Mouse (Mus musculus) heart, embryonic 14.5 days (tissue): ENCODE data around the gene Nbr1. TPM values are rescaled to one million over a fixed set of nuclear protein-coding genes. Genes with fewer than 3 reads are reported as not detected.

Source experiments
- ATAC-seq: fragments of 200-750 bp; cut with Nextera tagmentation; 2 replicates; pipeline ENCODE4 v1.8.0; 2017; ENCODE audit warnings: low read depth, moderate TSS enrichment; ENCODE audit not compliant: insufficient number of reproducible peaks, insufficient read depth, low FRiP score
- H3K27ac ChIP-seq, 2 experiments: fragments of 200-500 bp in 1 of 2; fragments of 300-500 bp in 1 of 2; sonication (generic) in 1 of 2; replicated peaks in 1 of 2; 2 replicates each; pipeline ENCODE4 v1.5.1; 2012 to 2014; ENCODE audit warnings: low read depth in 2 of 2, low read length in 2 of 2, control low read depth in 1 of 2, mild to moderate bottlenecking in 1 of 2, mixed read lengths in 1 of 2; ENCODE audit not compliant: control insufficient read depth in 1 of 2, insufficient read depth in 1 of 2
- H3K27me3 ChIP-seq: fragments of 300-500 bp; sonication (generic); 2 replicates; pipeline ENCODE4 v1.6.1; 2014; ENCODE audit warnings: mild to moderate bottlenecking, low read length, control low read depth; ENCODE audit not compliant: control insufficient read depth, insufficient read depth
- H3K36me3 ChIP-seq: fragments of 300-500 bp; sonication (generic); 2 replicates; pipeline ENCODE4 v1.6.1; 2014; ENCODE audit warnings: mild to moderate bottlenecking, control low read depth, low read length, mixed read lengths; ENCODE audit not compliant: control insufficient read depth, insufficient read depth
- H3K4me1 ChIP-seq, 2 experiments: fragments of 200-500 bp in 1 of 2; fragments of 300-500 bp in 1 of 2; sonication (generic) in 1 of 2; 2 replicates each; pipeline ENCODE4 v1.6.1; 2012 to 2014; ENCODE audit warnings: low read length in 2 of 2, control low read depth in 1 of 2, mixed read lengths in 1 of 2; ENCODE audit not compliant: control insufficient read depth in 2 of 2, insufficient read depth in 2 of 2
- H3K4me2 ChIP-seq: fragments of 300-500 bp; sonication (generic); 2 replicates; pipeline ENCODE4 v1.6.1; 2014; ENCODE audit warnings: mild to moderate bottlenecking, low read length
- H3K4me3 ChIP-seq, 2 experiments: fragments of 200-500 bp in 1 of 2; fragments of 300-500 bp in 1 of 2; sonication (generic) in 1 of 2; 2 replicates each; pipeline ENCODE4 v1.5.1; 2012 to 2014; ENCODE audit warnings: low read length in 2 of 2, mild to moderate bottlenecking in 2 of 2, control low read depth in 1 of 2, low read depth in 1 of 2, moderate library complexity in 1 of 2; ENCODE audit not compliant: control insufficient read depth in 1 of 2, insufficient read depth in 1 of 2
- H3K9ac ChIP-seq: fragments of 300-500 bp; sonication (generic); 2 replicates; pipeline ENCODE4 v1.6.1; 2014; ENCODE audit warnings: mild to moderate bottlenecking, low read length
- H3K9me3 ChIP-seq: fragments of 300-500 bp; sonication (generic); 2 replicates; pipeline ENCODE4 v1.6.1; 2016; ENCODE audit warnings: low read length, control low read depth; ENCODE audit not compliant: control insufficient read depth
- WGBS: fragments of 180-500 bp; shearing (Covaris S2); extraction: QIAGEN DNeasy Blood & Tissue Kit; methylation state at CpG from one replicate; pipeline ENCODE4 v1.1.7; 2014; 5-methylcytosine and 5-hydroxymethylcytosine counted together
- polyA plus RNA-seq: library from polyadenylated mRNA; unstranded; fragments of >200 nt; fragmentation: Nextera tagmentation; extraction: Ambion mirVana; gene quantifications from 2 replicates; pipeline ENCODE4 v1.2.1, GENCODE M21; 2014

The Nbr1 gene
- polyA plus RNA-seq: 62.6 and 70.0 TPM in 2 replicates

GRCm38 (mm10) chr11:101551751-101552475 is at the start of gene Nbr1, which contains the start of gene Brca1:
Gene Nbr1 (plus strand): TSS chr11:101552149.
Gene Brca1 (minus strand): TSS chr11:101551955.
- peak within 1 kb of the TSS; percentile 77 for H3K4me2 ChIP-seq
- under 1% methylated on average over 43 of the region's 43 CpGs for WGBS
- H3K4me1 ChIP-seq: peaks cover 2 to 23% of the 10 kb centered on the region in 2 experiments; a peak in 3 of 4 replicates
- no peaks in the 10 kb centered on the region for H3K9me3 ChIP-seq
- H3K27me3 ChIP-seq: no peaks in the 10 kb centered on the region
- ATAC-seq: peak; percentile 70
- H3K36me3 ChIP-seq: peaks cover 28% of the 10 kb centered on the region
- H3K27ac ChIP-seq: peak within 1 kb of the TSS; percentile 87 to 97
- H3K9ac ChIP-seq: peak within 1 kb of the TSS; percentile 87
- peak within 1 kb of the TSS; percentile 72 to 84 for H3K4me3 ChIP-seq

DNA sequence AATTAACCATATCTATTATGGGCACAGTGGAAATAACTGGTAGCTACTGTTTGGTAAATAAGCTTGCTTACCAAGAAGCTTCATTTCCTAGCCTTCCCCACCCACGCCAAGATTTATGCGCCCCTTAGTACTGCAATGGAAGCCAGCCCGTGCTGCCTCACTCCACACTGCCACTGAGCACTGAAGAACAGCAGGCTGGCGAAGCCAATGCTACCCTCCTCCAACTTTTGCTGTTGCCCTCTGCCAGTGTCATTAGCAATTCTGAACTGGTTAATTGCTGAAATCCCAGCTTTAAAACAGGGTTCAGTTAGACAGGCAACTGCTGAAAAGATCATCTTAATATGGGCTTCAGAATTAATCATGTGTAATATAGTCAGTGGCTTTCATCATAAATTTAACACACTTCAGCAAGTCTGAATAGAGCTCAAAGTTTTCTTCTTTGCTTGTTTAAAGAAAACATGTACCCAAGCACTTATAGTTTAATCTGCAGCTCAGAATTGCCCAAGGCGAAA is 45.6 kb upstream of the Nbr1 start:
- no peak overlapping the region for H3K9ac ChIP-seq
- H3K9me3 ChIP-seq: no peaks in the 10 kb centered on the region
- no peak for ATAC-seq
- WGBS: 91% methylated on average over 5 of the region's 5 CpGs
- H3K27me3 ChIP-seq: no peaks in the 10 kb centered on the region
- H3K36me3 ChIP-seq: peaks cover 63% of the 10 kb centered on the region
- no peak overlapping the region for H3K27ac ChIP-seq
- H3K4me3 ChIP-seq: no peak overlapping the region
- H3K4me1 ChIP-seq: no peaks in the 10 kb centered on the region
- no peak overlapping the region for H3K4me2 ChIP-seq

DNA sequence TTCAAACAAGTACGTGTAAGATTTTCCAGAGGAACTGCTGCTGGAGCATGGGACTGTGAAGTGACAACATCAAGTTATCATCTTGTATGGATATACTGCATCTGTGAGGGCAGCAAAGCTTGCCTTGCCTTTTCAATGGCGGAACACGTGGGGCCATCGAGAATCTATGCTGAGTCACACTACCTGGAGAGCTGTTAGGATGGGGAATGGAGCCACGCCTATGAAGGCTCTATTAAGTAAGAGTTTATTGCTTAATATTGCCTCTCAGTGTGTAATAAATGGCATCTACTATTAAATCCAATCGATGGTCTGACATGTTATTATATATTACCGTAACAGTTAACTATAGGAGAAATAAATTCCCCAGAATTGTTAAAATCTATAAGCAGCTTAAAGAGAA is 44.9 kb upstream of the Nbr1 start:
- Histone ChIP-seq H3K4me2 (no peak overlapping the region), H3K4me3 (no peak overlapping the region), H3K27me3 (no peaks in the 10 kb centered on the region), H3K36me3 (peaks cover 63% of the 10 kb centered on the region), H3K9ac (no peak overlapping the region), H3K27ac (no peak overlapping the region), H3K9me3 (no peaks in the 10 kb centered on the region), H3K4me1 (no peaks in the 10 kb centered on the region)
- WGBS: 86% methylated on average over 7 of the region's 7 CpGs
- no peak for ATAC-seq

DNA sequence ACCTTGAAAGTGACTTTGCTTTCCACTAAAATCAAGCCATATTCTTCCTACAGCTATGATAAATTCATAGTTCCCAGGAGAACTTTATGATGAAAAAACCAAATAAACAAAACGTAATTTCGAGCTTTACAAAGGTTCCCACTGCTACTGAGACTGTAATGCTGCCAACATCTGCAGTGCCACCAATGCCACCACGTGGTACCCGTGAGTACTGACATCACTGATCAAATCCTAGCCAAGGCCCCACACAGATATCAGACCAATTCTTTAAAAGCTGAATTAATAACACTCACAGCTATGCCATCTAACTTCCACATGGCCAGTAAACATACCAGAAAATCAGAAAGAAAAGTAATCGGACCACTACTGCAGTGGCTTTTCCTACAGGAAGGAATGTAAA is 33.0 kb upstream of the Nbr1 start:
- no peak overlapping the region for H3K4me3 ChIP-seq
- no peaks in the 10 kb centered on the region for H3K9me3 ChIP-seq
- H3K9ac ChIP-seq: no peak overlapping the region
- H3K27me3 ChIP-seq: no peaks in the 10 kb centered on the region
- 80% methylated on average over 5 of the region's 5 CpGs for whole genome bisulfite sequencing
- peaks cover 40% of the 10 kb centered on the region for H3K36me3 ChIP-seq
- H3K27ac ChIP-seq: no peak overlapping the region
- no peaks in the 10 kb centered on the region for H3K4me1 ChIP-seq
- ATAC-seq: no peak
- no peak overlapping the region for H3K4me2 ChIP-seq

DNA sequence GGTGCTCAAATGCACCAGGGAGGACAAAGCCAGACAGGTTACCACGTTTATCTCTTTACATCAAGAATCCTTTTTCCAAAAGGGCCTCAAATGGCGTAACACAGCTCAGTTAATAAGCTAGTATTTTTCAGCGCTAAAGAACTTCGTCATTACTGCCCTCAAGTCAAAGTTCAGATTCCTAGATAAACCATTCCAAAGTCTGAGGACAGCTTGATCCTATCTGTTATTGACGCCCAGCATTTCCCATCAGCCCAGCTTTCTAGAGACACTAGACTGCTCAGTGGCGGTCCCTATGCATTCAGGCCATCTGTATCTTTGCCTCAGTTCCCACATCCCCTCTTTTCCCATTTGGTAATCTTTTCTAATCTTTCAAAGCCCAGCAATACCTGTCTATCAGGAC is 32.6 kb upstream of the Nbr1 start:
- Histone ChIP-seq H3K9me3 (no peaks in the 10 kb centered on the region), H3K9ac (no peak overlapping the region), H3K27ac (no peak overlapping the region), H3K36me3 (peaks cover 41% of the 10 kb centered on the region), H3K4me3 (no peak overlapping the region), H3K4me2 (no peak overlapping the region), H3K27me3 (no peaks in the 10 kb centered on the region), H3K4me1 (no peaks in the 10 kb centered on the region)
- WGBS: 87% methylated on average over 6 of the region's 6 CpGs
- no peak for ATAC-seq

- no peak overlapping the region for H3K4me2 ChIP-seq
- H3K4me1 ChIP-seq: no peaks in the 10 kb centered on the region
- ATAC-seq: no peak
- H3K4me3 ChIP-seq: no peak overlapping the region
- H3K9ac ChIP-seq: no peak overlapping the region
- H3K9me3 ChIP-seq: no peaks in the 10 kb centered on the region
- H3K27me3 ChIP-seq: no peaks in the 10 kb centered on the region
- H3K27ac ChIP-seq: no peak overlapping the region
- peaks cover 60% of the 10 kb centered on the region for H3K36me3 ChIP-seq
- 93% methylated on average over 8 of the region's 8 CpGs for WGBS
Measured at GRCm38 (mm10) chr11:101524446-101524845, 27.5 kb upstream of the Nbr1 start.

GRCm38 (mm10) chr11:101525056-101525455 is 26.9 kb upstream of the Nbr1 start:
- no peaks in the 10 kb centered on the region for H3K9me3 ChIP-seq
- H3K4me3 ChIP-seq: no peak overlapping the region
- H3K36me3 ChIP-seq: peaks cover 62% of the 10 kb centered on the region
- no peak overlapping the region for H3K4me2 ChIP-seq
- 92% methylated on average over 10 of the region's 10 CpGs for WGBS
- no peak overlapping the region for H3K9ac ChIP-seq
- no peak overlapping the region for H3K27ac ChIP-seq
- no peaks in the 10 kb centered on the region for H3K4me1 ChIP-seq
- no peak for ATAC-seq
- no peaks in the 10 kb centered on the region for H3K27me3 ChIP-seq
